Mouse (Mus musculus) neural tube, embryonic 12.5 days (tissue): ENCODE measurements at regions not wholly inside any gene's neighbourhood (a gene's known extent, or its start where the extent isn't known, plus 50 kb on each side); places are given as distances from the start of the nearest gene placed in this dataset.

Experiments used
- ATAC-seq: fragments of 200-750 bp; cut with Nextera tagmentation; 2 replicates; pipeline ENCODE4 v1.8.0; 2017; ENCODE audit warnings: low read depth, mild to moderate bottlenecking, moderate TSS enrichment, moderate library complexity; ENCODE audit not compliant: low FRiP score
- H3K27ac ChIP-seq: fragments of 300-500 bp; sonication (generic); 2 replicates; pipeline ENCODE4 v1.5.1; 2016
- H3K27me3 ChIP-seq: fragments of 300-500 bp; sonication (generic); replicated peaks from 2 replicates; pipeline ENCODE4 v1.6.1; 2016; ENCODE audit warnings: mild to moderate bottlenecking
- H3K36me3 ChIP-seq: fragments of 300-500 bp; sonication (generic); 2 replicates; pipeline ENCODE4 v1.6.1; 2016; ENCODE audit warnings: mild to moderate bottlenecking
- H3K4me1 ChIP-seq: fragments of 300-500 bp; sonication (generic); 2 replicates; pipeline ENCODE4 v1.6.1; 2016
- H3K4me2 ChIP-seq: fragments of 300-500 bp; sonication (generic); replicated peaks from 2 replicates; pipeline ENCODE4 v1.6.1; 2016; ENCODE audit warnings: mild to moderate bottlenecking
- H3K4me3 ChIP-seq: fragments of 300-500 bp; sonication (generic); 2 replicates; pipeline ENCODE4 v1.5.1; 2016
- H3K9ac ChIP-seq: fragments of 300-500 bp; sonication (generic); 2 replicates; pipeline ENCODE4 v1.6.1; 2016; ENCODE audit warnings: mild to moderate bottlenecking
- H3K9me3 ChIP-seq: fragments of 300-500 bp; sonication (generic); 2 replicates; pipeline ENCODE4 v1.6.1; 2016; ENCODE audit warnings: mild to moderate bottlenecking
- WGBS: fragments of 180-500 bp; shearing (Covaris S2); methylation state at CpG from one replicate; pipeline ENCODE4 v1.1.7; 2016; 5-methylcytosine and 5-hydroxymethylcytosine counted together

GRCm38 (mm10) chr9:61175381-61175780, 196.8 kb upstream of the Tle3 start:
- Histone ChIP-seq H3K36me3 (no peaks in the 10 kb centered on the region), H3K27me3 (no peaks in the 10 kb centered on the region; the same call in 1 of the 2 replicates), H3K27ac (no peak overlapping the region), H3K4me1 (0 out of 2 replicates have a peak, but pooled peaks cover 5% of the 10 kb centered on the region), H3K9ac (no peak overlapping the region), H3K4me3 (no peak overlapping the region), H3K9me3 (no peaks in the 10 kb centered on the region), H3K4me2 (no peak overlapping the region)
- 89% methylated on average over 2 of the region's 2 CpGs for WGBS
- ATAC-seq, result no peak

DNA sequence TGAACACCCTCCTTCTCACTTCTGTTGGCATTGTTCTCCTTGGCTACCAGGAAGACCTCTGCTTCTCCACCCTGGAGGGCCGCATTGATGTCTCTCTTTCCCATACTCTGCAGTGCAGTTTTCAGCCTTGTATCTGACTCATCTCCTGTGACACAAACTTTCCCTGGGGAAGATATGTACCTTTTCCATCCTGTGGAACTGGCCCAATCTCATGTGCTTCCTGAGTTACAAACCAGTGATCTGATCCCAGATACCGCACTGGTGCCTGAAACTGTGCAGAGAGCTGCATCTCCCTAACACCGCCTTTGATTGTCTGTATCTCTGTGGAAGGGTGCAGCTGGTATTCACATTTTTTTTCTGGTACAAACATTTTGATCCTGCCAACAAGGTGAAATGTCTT, 195.3 kb upstream of the Tle3 start:
- Histone ChIP-seq H3K4me2 (no peak overlapping the region), H3K27ac (no peak overlapping the region), H3K9ac (no peak overlapping the region), H3K4me3 (no peak overlapping the region), H3K4me1 (0 out of 2 replicates have a peak, but pooled peaks cover 5% of the 10 kb centered on the region), H3K36me3 (no peaks in the 10 kb centered on the region), H3K27me3 (no peaks in the 10 kb centered on the region; the same call in 1 of the 2 replicates), H3K9me3 (no peaks in the 10 kb centered on the region)
- 92% methylated on average over 3 of the region's 3 CpGs for WGBS
- ATAC-seq, result no peak

- Histone ChIP-seq H3K9ac (no peak overlapping the region), H3K4me3 (no peak overlapping the region), H3K27ac (no peak overlapping the region), H3K36me3 (no peaks in the 10 kb centered on the region), H3K9me3 (0 out of 2 replicates have a peak, but pooled peaks cover 5% of the 10 kb centered on the region), H3K27me3 (no peaks in the 10 kb centered on the region), H3K4me1 (peaks cover 7% of the 10 kb centered on the region; the same call in 1 of the 2 replicates), H3K4me2 (no peak overlapping the region)
- 76% methylated on average over 8 of the region's 8 CpGs for WGBS
- no peak for ATAC-seq
Observed at GRCm38 (mm10) chr9:61186541-61187420, 185.4 kb upstream of the Tle3 start.

DNA sequence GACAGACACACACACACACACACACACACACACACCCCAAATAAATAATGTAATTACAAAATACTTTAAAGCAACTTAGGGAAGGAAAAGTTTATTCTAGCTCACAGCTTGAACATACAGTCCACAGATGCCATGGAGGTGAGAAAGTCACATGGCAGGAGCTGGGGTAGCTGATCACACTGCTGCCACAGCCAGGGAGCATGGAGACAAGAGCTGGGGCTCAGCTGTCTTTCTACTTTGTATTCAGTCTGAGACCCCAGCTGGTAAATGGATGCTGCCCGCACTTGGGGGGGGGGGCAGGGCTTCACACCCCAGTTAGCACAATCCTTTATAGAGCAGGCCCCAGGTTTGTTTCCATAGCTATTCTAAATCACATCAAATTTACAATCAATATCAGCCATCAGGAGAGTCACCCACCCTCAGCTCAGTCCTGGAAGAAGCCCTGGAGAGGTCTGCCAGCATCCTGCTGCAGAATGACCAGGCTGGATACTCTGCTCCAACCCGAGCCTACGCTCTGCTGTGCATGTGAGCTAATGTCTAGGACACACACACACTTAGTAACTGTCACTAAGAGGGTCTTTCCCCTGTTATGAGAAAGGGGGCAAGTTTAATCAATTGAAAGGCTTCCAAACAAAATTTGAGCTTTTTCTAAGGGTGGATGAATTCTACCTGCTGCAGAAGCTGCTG, 184.3 kb upstream of the Tle3 start:
- WGBS, result 55% methylated on average over 3 of the region's 3 CpGs
- H3K4me1 ChIP-seq, result peaks cover 7% of the 10 kb centered on the region; the same call in 1 of the 2 replicates
- no peak overlapping the region for H3K27ac ChIP-seq
- H3K36me3 ChIP-seq, result no peaks in the 10 kb centered on the region
- 0 out of 2 replicates have a peak, but pooled peaks cover 5% of the 10 kb centered on the region for H3K9me3 ChIP-seq
- no peak overlapping the region for H3K4me2 ChIP-seq
- no peak for ATAC-seq
- H3K4me3 ChIP-seq, result no peak overlapping the region
- no peaks in the 10 kb centered on the region for H3K27me3 ChIP-seq
- no peak overlapping the region for H3K9ac ChIP-seq

DNA sequence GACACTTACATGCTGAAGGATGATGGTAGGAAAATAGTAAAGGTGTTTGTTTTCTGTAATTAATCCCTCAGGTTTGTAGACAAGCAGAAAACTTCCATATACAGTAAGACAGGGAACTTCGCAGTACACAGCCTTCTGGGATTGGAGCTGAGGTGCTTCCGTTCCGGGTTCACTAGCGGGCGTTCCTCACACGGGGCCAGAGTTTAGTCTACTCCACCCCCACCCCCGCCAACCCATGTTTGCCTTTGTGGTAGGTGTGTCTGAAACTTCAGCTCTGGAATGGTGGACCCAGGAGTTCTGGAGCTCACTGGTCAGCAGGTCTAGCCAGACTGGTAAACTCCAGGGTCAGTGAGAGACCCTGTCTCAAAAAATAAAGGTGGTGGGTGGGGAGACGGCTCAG, 182.9 kb upstream of the Tle3 start:
- Histone ChIP-seq H3K4me1 (peaks cover 7% of the 10 kb centered on the region; the same call in 1 of the 2 replicates), H3K9ac (no peak overlapping the region), H3K27me3 (no peaks in the 10 kb centered on the region), H3K27ac (no peak overlapping the region), H3K4me2 (no peak overlapping the region), H3K9me3 (0 out of 2 replicates have a peak, but pooled peaks cover 5% of the 10 kb centered on the region), H3K4me3 (no peak overlapping the region), H3K36me3 (no peaks in the 10 kb centered on the region)
- 97% methylated on average over 8 of the region's 8 CpGs for WGBS
- no peak for ATAC-seq

DNA sequence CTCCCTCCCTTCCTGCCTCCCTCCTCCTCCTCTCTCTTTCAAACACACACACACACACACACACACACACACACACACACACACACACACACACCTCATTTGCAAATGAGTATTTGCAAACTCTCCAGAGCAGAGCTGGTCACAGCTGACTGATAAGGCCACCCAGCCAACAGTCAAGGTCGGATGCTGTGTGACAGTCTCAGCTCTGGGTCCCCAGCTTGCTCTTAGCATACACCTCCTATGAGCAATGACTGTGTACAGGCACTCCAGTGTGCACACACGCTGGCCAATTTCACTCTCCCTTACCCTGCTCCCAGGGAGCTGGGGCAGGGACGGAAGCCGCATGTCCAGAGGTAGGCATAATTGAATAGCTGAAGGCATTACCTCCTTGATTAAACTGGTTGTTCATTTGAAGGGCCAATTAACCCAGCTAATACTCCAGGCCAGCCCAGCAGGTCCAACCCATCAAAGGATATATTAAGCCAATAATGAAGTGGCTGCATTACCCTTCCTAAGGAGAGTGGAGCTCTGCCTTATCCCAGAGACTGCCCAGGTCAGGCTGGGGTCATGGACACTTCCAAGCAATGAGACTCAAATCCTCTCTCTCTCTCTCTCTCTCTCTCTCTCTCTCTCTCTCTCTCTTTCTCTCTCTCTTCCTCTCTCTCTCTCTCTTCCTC, 173.0 kb upstream of the Tle3 start:
- peaks cover 26% of the 10 kb centered on the region for H3K4me1 ChIP-seq
- 34% methylated on average over 4 of the region's 4 CpGs for WGBS
- H3K4me2 ChIP-seq, result no peak overlapping the region
- ATAC-seq, result no peak
- no peak overlapping the region for H3K27ac ChIP-seq
- no peak overlapping the region for H3K4me3 ChIP-seq
- peaks cover 5% of the 10 kb centered on the region; the same call in 1 of the 2 replicates for H3K27me3 ChIP-seq
- no peak overlapping the region for H3K9ac ChIP-seq
- H3K36me3 ChIP-seq, result no peaks in the 10 kb centered on the region
- H3K9me3 ChIP-seq, result no peaks in the 10 kb centered on the region

DNA sequence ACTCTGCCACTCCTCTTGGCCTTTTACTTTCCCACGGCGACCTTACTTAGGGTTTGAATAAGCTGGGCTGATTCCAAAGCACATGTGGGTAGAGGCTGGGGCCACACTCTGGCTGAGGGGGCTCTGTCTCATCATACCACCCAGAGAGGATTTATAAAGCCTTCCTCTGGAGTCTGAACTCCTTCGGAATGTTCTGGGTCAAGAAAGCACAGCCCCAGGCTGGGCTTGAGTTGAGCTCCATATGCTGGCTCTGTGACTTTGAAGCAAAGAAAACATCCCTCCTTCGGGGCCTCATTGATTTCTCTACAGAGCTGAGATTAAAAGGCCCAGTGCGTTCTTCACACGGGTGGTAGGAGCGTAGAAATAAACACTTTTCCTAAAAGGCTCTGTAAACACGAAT, 172.3 kb upstream of the Tle3 start:
- Histone ChIP-seq H3K4me3 (no peak overlapping the region), H3K4me2 (no peak overlapping the region), H3K27me3 (peaks cover 5% of the 10 kb centered on the region; the same call in 1 of the 2 replicates), H3K36me3 (no peaks in the 10 kb centered on the region), H3K27ac (no peak overlapping the region), H3K9me3 (no peaks in the 10 kb centered on the region), H3K9ac (no peak overlapping the region), H3K4me1 (peaks cover 27% of the 10 kb centered on the region)
- ATAC-seq, result no peak
- WGBS, result 32% methylated on average over 8 of the region's 8 CpGs

DNA sequence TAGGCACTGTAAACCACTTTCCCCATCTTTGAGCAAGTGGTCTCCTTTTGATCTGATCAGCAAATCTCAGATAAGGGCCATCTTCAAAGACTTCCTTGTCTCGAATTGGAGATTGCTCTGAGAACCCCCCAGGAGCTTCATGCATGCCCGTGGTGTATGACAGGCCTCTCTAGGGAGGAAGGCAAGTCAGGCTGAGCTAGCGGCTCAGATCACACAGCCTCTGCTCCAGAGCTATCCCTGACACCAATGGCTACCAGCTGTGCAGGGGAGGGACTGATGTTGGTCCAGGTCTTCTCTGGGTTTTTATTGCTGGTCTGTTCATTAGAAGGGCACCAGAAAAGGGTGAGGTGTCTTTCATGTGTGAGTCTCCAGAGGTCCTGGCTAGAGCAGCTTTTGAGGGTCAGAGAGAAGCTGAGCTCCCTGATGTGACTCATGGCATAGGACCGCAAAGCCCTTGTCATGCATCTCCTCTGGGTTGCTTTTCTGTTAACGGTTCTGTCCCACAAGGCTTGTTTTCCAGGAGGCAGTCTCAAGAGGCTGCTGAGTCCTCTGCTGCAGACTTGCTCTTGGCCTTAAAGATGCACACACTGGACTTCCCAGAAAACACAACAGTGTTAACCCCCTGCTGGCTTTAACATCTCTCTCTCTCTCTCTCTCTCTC, 171.7 kb upstream of the Tle3 start:
- H3K27ac ChIP-seq, result no peak overlapping the region
- ATAC-seq, result no peak
- no peaks in the 10 kb centered on the region for H3K9me3 ChIP-seq
- H3K4me2 ChIP-seq, result no peak overlapping the region
- no peak overlapping the region for H3K4me3 ChIP-seq
- 18% methylated on average over 5 of the region's 5 CpGs for WGBS
- no peak overlapping the region for H3K9ac ChIP-seq
- H3K36me3 ChIP-seq, result no peaks in the 10 kb centered on the region
- peaks cover 31% of the 10 kb centered on the region for H3K4me1 ChIP-seq
- peaks cover 5% of the 10 kb centered on the region; the same call in 1 of the 2 replicates for H3K27me3 ChIP-seq

DNA sequence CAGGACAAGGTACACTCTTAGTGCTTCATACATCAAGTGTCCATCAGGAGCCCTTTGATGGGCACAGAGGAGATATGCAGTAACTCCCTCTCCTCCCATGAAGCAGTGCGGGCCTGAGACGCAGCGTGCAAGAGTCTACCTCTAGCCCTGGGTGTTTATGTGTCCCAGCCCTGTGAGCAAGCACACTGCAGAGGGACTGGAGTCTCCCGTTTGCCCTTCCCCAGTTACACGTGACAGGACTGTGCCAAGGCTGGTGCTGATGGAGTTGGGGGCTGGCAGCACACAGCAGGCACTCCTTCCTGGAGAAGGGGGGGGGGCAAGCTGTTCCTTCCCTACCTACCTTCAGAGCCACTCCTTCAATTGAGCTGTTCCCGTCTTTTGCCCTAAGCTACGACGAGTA, 167.1 kb upstream of the Tle3 start:
- no peaks in the 10 kb centered on the region for H3K9me3 ChIP-seq
- 78% methylated on average over 8 of the region's 8 CpGs for WGBS
- H3K4me2 ChIP-seq, result no peak overlapping the region
- ATAC-seq, result no peak
- H3K4me3 ChIP-seq, result no peak overlapping the region
- no peaks in the 10 kb centered on the region; the same call in 1 of the 2 replicates for H3K27me3 ChIP-seq
- H3K27ac ChIP-seq, result no peak overlapping the region
- H3K9ac ChIP-seq, result no peak overlapping the region
- no peaks in the 10 kb centered on the region for H3K36me3 ChIP-seq
- peaks cover 26% of the 10 kb centered on the region for H3K4me1 ChIP-seq

GRCm38 (mm10) chr9:61206725-61207365, 165.3 kb upstream of the Tle3 start:
- H3K4me1 ChIP-seq, result peaks cover 15% of the 10 kb centered on the region
- H3K27me3 ChIP-seq, result no peaks in the 10 kb centered on the region; the same call in 1 of the 2 replicates
- H3K9me3 ChIP-seq, result no peaks in the 10 kb centered on the region
- H3K9ac ChIP-seq, result no peak overlapping the region
- H3K4me3 ChIP-seq, result no peak overlapping the region
- no peak; the same call in 1 of the 2 replicates for ATAC-seq
- 61% methylated on average over 13 of the region's 13 CpGs for WGBS
- no peak overlapping the region for H3K4me2 ChIP-seq
- H3K27ac ChIP-seq, result no peak overlapping the region
- H3K36me3 ChIP-seq, result no peaks in the 10 kb centered on the region

- H3K9me3 ChIP-seq, result no peaks in the 10 kb centered on the region
- 90% methylated on average over 13 of the region's 13 CpGs for WGBS
Observed at GRCm38 (mm10) chr9:61207423-61208150, 164.6 kb upstream of the Tle3 start.

More at GRCm38 (mm10) chr9:61207423-61208150, 164.6 kb upstream of the Tle3 start:
- H3K27ac ChIP-seq, result no peak overlapping the region
- H3K36me3 ChIP-seq, result no peaks in the 10 kb centered on the region
- H3K27me3 ChIP-seq, result no peaks in the 10 kb centered on the region; the same call in 1 of the 2 replicates
- H3K4me1 ChIP-seq, result peaks cover 12% of the 10 kb centered on the region
- H3K4me3 ChIP-seq, result no peak overlapping the region
- H3K4me2 ChIP-seq, result no peak overlapping the region
- ATAC-seq, result no peak
- H3K9ac ChIP-seq, result no peak overlapping the region
